Mouse (Mus musculus): ENCODE results near the gene Fut11. TPM values are rescaled to one million over a fixed set of nuclear protein-coding genes. Genes with fewer than 3 reads are reported as not detected.
A peak's percentile ranks its signal among the peaks of the same experiment; 100 is the strongest.

Fut11 gene
- polyA plus RNA-seq, 1 experiment from 2014 or later = 5.4 TPM

DNA sequence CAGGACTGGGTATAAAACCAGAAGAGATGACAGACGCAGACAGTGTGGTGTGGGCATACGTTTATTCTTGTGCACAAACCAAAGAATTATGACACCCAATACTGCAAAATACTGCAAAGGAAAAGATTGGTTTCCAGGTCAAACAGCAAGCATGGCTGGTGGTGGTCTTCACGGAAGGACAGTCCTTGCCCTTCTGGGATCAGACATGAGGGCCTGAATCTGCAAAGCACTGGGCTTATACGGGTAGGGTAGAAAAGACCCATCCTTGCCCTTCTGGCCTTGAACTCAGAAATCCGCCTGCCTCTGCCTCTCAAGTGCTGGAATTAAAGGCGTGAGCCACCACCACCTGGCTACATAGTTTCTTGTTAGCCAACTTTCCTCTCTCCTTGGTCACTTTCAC is 35.9 kb upstream of the Fut11 start:
- H3K27ac ChIP-seq (ENCODE audit: low read length) = no peak overlapping the region
- H3K4me3 ChIP-seq (ENCODE audit: low read depth, low read length) = no peak overlapping the region
- H3K27me3 ChIP-seq (ENCODE audit: control insufficient read depth, insufficient read depth, low read depth, low read length) = peaks cover 28% of the 10 kb centered on the region
- peaks cover 12% of the 10 kb centered on the region for H3K4me1 ChIP-seq (ENCODE audit: control insufficient read depth, low read depth, low read length)
- no peaks in the 10 kb centered on the region for H3K9me3 ChIP-seq (replicated peaks; ENCODE audit: control insufficient read depth, low read length)
- H3K36me3 ChIP-seq (ENCODE audit: control insufficient read depth, insufficient read depth) = no peaks in the 10 kb centered on the region
- no peak for ATAC-seq (ENCODE audit: low read depth)
- H3K9ac ChIP-seq (ENCODE audit: low read depth, low read length) = no peak overlapping the region
- 66% methylated on average over 6 of the region's 6 CpGs for WGBS (ENCODE audit: insufficient replicate concordance)
- H3K4me2 ChIP-seq (ENCODE audit: low read depth, low read length) = no peak overlapping the region

DNA sequence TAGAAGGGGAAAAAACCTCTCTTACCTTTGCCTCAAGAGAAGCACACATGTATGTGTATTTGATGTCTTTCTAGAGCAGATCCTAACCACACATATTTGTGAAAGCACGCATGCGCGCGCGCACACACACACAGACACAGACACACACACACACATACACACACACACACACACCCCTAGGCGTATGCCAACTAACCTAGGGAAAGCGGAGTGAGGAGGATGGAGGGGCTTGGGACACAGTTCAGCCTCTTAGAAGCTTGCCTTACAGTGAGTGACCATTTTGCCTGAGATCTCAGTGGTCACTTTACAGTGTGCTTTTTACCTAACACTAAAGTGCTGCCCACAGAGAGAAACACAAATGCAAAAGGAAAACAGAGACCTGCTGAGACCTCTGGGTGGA is 35.1 kb upstream of the Fut11 start:
- H3K9me3 ChIP-seq (replicated peaks; ENCODE audit: control insufficient read depth, low read length) = no peaks in the 10 kb centered on the region
- WGBS (ENCODE audit: insufficient replicate concordance) = 91% methylated on average over 7 of the region's 7 CpGs
- no peak overlapping the region for H3K4me2 ChIP-seq (ENCODE audit: low read depth, low read length)
- H3K4me1 ChIP-seq (ENCODE audit: control insufficient read depth, low read depth, low read length) = peaks cover 12% of the 10 kb centered on the region
- no peak overlapping the region for H3K4me3 ChIP-seq (ENCODE audit: low read depth, low read length)
- peaks cover 35% of the 10 kb centered on the region for H3K27me3 ChIP-seq (ENCODE audit: control insufficient read depth, insufficient read depth, low read depth, low read length)
- no peak overlapping the region for H3K9ac ChIP-seq (ENCODE audit: low read depth, low read length)
- no peaks in the 10 kb centered on the region for H3K36me3 ChIP-seq (ENCODE audit: control insufficient read depth, insufficient read depth)
- no peak for ATAC-seq (ENCODE audit: low read depth)
- no peak overlapping the region for H3K27ac ChIP-seq (ENCODE audit: low read length)

DNA sequence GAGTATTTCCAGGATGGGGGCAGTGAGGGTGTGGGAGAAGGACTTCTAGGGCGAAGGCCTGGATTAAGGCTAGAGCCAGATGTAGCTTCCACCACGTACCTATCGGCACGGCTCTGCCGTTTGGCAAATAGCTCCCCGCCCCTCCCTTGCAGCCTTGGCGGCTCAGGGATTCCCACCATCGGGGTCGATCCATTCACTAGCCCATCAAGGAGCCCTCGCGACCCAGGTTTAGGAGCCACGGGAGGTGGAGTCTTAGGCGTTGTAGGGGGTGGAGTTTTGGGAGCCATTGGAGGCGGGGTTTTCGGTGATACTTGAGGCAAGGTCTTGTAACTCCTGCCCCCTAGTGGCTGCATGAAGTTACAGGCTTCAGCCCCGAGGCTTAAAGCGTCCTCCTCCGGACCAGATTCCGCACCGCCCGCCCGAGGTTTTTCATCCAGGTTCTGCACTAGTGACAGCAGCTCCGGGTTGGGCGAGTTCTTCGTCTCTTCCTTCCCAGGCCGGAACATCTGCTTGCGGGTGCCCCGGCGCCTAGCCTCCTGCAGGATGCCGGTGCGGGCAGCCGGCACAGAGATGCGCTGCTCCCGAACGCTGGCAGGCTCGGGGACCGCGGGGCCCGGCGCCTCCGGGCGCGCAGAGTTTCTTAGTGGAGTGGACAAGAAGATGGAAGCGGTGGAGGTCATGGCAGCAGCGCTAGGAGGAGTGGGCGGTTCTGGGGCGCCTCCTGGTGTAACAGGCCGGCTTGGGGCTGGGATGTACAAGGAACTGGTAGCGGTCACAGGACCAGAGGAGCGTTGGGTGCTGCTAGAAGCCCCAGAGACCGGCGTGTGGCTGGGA is 33.7 kb upstream of the Fut11 start:
- H3K4me2 ChIP-seq (ENCODE audit: low read depth, low read length) = peak overlapping the region; percentile 91
- no peaks in the 10 kb centered on the region for H3K36me3 ChIP-seq (ENCODE audit: control insufficient read depth, insufficient read depth)
- H3K4me1 ChIP-seq (ENCODE audit: control insufficient read depth, low read depth, low read length) = peaks cover 12% of the 10 kb centered on the region
- H3K27me3 ChIP-seq (ENCODE audit: control insufficient read depth, insufficient read depth, low read depth, low read length) = peaks cover 38% of the 10 kb centered on the region
- peak overlapping the region; percentile 69 for H3K9ac ChIP-seq (ENCODE audit: low read depth, low read length)
- H3K9me3 ChIP-seq (replicated peaks; ENCODE audit: control insufficient read depth, low read length) = no peaks in the 10 kb centered on the region
- 2% methylated on average over 52 of the region's 52 CpGs for WGBS (ENCODE audit: insufficient replicate concordance)
- H3K4me3 ChIP-seq (ENCODE audit: low read depth, low read length) = peak overlapping the region; percentile 64
- peak; percentile 83 for ATAC-seq (ENCODE audit: low read depth)
- H3K27ac ChIP-seq (ENCODE audit: low read length) = no peak overlapping the region

DNA sequence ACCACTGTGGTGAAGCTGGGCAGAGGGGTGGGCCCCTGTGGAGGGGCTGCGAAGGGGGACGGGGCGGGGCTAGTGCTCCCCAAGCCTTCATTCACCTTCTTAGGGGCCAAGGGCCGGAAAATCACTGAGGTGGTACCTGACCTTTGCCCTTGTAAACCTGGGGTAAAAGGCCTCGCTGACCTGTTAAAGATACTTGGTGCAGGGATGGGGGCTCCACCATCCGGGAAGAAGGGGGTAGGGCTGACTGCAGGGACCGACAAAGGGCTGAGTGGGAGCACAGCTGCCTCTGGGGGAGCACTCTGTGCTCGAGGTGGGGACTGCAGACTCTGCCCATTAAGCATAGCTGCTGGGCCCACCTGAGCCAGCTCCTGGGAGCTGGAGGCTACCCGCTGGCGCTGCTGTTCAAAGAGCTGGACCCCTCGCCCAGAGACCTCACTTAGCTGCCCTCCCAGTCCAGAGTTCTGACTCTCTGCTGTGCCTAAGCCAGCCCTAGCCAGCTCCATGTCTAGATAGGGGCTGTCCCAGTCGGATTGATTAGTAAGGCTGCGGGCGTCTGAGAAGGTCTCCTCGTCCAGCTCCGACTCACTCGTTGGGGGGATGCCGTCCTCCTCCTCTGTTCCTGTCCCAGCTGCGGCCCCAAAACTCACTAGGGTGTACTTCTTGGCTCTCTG is 33.0 kb upstream of the Fut11 start:
- Histone ChIP-seq H3K36me3 (ENCODE audit: control insufficient read depth, insufficient read depth) (no peaks in the 10 kb centered on the region), H3K4me3 (ENCODE audit: low read depth, low read length) (peak overlapping the region; percentile 64), H3K27ac (ENCODE audit: low read length) (no peak overlapping the region), H3K9ac (ENCODE audit: low read depth, low read length) (peak overlapping the region; percentile 56), H3K4me2 (ENCODE audit: low read depth, low read length) (peak overlapping the region; percentile 91), H3K9me3 (replicated peaks; ENCODE audit: control insufficient read depth, low read length) (no peaks in the 10 kb centered on the region), H3K27me3 (ENCODE audit: control insufficient read depth, insufficient read depth, low read depth, low read length) (peaks cover 41% of the 10 kb centered on the region), H3K4me1 (ENCODE audit: control insufficient read depth, low read depth, low read length) (peaks cover 12% of the 10 kb centered on the region)
- no peak for ATAC-seq (ENCODE audit: low read depth)
- 21% methylated on average over 19 of the region's 19 CpGs for WGBS (ENCODE audit: insufficient replicate concordance)

DNA sequence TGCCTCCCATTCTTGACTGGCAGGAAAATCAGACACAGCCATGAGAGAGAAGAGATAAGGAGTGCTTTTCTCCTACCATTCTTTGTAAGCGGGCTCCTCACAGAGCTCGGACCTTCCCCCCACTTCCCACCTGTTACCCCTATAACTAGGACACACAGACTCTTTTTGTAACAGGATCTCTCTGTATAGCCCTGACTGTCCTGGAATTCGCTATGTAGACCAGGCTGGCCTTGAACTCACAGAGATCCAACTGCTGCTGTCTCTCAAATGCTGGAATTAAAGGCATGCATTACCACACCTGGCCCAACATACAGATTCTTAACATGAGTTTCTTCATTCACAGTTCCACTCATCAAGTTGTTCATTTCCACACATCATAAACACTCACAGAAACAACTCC is 32.0 kb upstream of the Fut11 start:
- WGBS (ENCODE audit: insufficient replicate concordance) = 59% methylated on average over 3 of the region's 3 CpGs
- Histone ChIP-seq H3K4me3 (ENCODE audit: low read depth, low read length) (no peak overlapping the region), H3K9me3 (replicated peaks; ENCODE audit: control insufficient read depth, low read length) (no peaks in the 10 kb centered on the region), H3K4me1 (ENCODE audit: control insufficient read depth, low read depth, low read length) (peaks cover 12% of the 10 kb centered on the region), H3K9ac (ENCODE audit: low read depth, low read length) (no peak overlapping the region), H3K36me3 (ENCODE audit: control insufficient read depth, insufficient read depth) (no peaks in the 10 kb centered on the region), H3K4me2 (ENCODE audit: low read depth, low read length) (no peak overlapping the region), H3K27me3 (ENCODE audit: control insufficient read depth, insufficient read depth, low read depth, low read length) (peaks cover 41% of the 10 kb centered on the region), H3K27ac (ENCODE audit: low read length) (no peak overlapping the region)
- ATAC-seq (ENCODE audit: low read depth) = no peak

DNA sequence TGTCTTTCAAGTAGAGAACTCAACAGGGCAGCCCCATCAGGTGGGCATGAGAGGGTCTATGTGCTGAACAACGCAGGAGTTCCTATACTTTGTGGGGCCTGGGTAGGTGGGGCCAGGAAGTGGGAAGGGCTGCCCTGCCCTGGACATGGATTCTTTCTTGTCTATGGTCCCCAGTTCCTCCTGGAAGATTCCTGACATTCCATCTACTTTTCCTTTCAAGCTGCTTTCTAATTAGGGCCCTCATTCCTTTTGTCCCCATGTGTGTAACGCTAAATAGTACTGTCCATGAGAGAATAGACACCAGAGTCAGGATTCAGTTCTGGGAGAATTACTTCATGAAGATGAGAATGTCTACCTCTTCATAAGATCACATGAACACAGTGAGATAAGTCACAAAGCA is 31.2 kb upstream of the Fut11 start:
- ATAC-seq (ENCODE audit: low read depth) = no peak
- WGBS (ENCODE audit: insufficient replicate concordance) = 51% methylated on average over 2 of the region's 2 CpGs
- Histone ChIP-seq H3K27me3 (ENCODE audit: control insufficient read depth, insufficient read depth, low read depth, low read length) (peaks cover 41% of the 10 kb centered on the region), H3K27ac (ENCODE audit: low read length) (no peak overlapping the region), H3K4me3 (ENCODE audit: low read depth, low read length) (no peak overlapping the region), H3K36me3 (ENCODE audit: control insufficient read depth, insufficient read depth) (no peaks in the 10 kb centered on the region), H3K4me1 (ENCODE audit: control insufficient read depth, low read depth, low read length) (peaks cover 12% of the 10 kb centered on the region), H3K4me2 (ENCODE audit: low read depth, low read length) (no peak overlapping the region), H3K9ac (ENCODE audit: low read depth, low read length) (no peak overlapping the region), H3K9me3 (replicated peaks; ENCODE audit: control insufficient read depth, low read length) (no peaks in the 10 kb centered on the region)

DNA sequence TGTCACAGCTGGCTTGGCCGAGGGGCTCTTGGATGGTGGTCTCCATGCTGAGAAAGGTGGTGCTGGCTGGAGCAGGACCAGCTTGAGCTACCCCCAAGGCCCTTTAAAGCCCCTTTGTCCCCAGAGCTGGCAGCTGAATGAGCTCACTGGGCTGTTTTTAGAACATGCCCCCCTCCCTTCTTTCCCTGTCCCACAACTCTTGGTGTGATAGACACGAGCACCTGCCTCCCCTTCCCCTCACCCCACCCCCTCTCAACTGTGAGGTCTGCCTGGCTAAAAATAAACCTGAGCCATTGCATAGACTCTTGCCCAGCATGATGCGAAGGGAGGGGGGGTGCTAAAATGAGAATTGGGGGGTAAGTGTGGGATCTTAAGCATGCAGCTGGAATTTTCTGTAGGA is 30.3 kb upstream of the Fut11 start:
- WGBS (ENCODE audit: insufficient replicate concordance) = 30% methylated on average over 3 of the region's 3 CpGs
- no peak for ATAC-seq (ENCODE audit: low read depth)
- no peak overlapping the region for H3K4me3 ChIP-seq (ENCODE audit: low read depth, low read length)
- peaks cover 12% of the 10 kb centered on the region for H3K4me1 ChIP-seq (ENCODE audit: control insufficient read depth, low read depth, low read length)
- no peaks in the 10 kb centered on the region for H3K36me3 ChIP-seq (ENCODE audit: control insufficient read depth, insufficient read depth)
- no peak overlapping the region for H3K9ac ChIP-seq (ENCODE audit: low read depth, low read length)
- H3K4me2 ChIP-seq (ENCODE audit: low read depth, low read length) = no peak overlapping the region
- no peak overlapping the region for H3K27ac ChIP-seq (ENCODE audit: low read length)
- peaks cover 47% of the 10 kb centered on the region for H3K27me3 ChIP-seq (ENCODE audit: control insufficient read depth, insufficient read depth, low read depth, low read length)
- H3K9me3 ChIP-seq (replicated peaks; ENCODE audit: control insufficient read depth, low read length) = no peaks in the 10 kb centered on the region

DNA sequence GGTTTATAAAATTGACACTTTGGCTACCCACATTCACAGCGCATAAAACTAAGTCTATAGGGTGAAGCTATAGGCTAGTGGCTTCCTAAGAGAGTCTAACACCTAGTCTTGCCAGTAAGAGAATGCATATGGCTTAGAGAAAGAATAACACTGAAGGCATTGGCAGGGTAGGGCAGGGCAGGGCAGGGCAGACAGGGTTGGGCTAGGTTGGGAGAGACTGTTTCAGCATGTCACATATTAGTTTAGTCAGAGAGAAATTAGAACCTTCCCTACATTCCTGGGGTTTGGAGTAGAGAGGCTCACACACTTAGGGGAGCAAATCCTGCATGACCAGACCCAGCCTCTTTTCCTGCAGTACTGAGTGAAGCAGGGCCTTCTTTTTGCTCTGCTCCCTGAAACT is 27.3 kb upstream of the Fut11 start:
- H3K27me3 ChIP-seq (ENCODE audit: control insufficient read depth, insufficient read depth, low read depth, low read length) = peaks cover 34% of the 10 kb centered on the region
- no peaks in the 10 kb centered on the region for H3K9me3 ChIP-seq (replicated peaks; ENCODE audit: control insufficient read depth, low read length)
- H3K4me2 ChIP-seq (ENCODE audit: low read depth, low read length) = no peak overlapping the region
- ATAC-seq (ENCODE audit: low read depth) = no peak
- H3K4me3 ChIP-seq (ENCODE audit: low read depth, low read length) = no peak overlapping the region
- 53% methylated on average over 1 of the region's 1 CpGs for WGBS (ENCODE audit: insufficient replicate concordance)
- H3K9ac ChIP-seq (ENCODE audit: low read depth, low read length) = no peak overlapping the region
- H3K36me3 ChIP-seq (ENCODE audit: control insufficient read depth, insufficient read depth) = no peaks in the 10 kb centered on the region
- no peak overlapping the region for H3K27ac ChIP-seq (ENCODE audit: low read length)
- H3K4me1 ChIP-seq (ENCODE audit: control insufficient read depth, low read depth, low read length) = no peaks in the 10 kb centered on the region

DNA sequence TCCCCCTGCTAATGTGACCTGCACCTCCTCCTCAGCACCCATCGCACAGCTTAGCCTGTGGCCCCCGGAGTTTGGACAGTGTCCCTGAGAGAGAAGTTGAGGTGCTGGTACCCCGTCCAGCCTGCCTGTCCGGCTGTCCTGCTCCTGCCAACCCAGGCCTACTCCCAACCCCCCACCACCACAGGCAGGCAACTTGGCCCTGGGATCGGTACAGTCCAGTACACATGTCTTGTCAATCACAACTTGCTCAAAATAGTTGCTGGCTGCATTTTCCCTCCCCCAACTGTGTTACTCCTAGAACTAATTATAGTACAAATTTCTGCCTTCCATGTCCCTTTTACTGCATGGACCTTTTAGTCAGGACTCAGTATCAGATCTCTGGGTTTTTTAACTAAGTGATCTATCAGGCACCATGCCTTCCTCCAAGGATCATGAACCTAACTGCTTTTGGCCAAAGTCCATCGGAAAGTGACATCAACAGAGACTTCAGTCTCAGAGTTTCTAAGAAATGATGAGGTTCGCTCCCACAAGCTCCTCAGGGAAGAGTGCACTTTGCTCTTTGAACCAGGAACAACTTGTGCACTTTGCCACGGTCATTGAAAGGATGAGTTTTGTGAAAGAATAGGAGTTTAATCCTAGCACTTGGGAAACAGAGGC is 26.5 kb upstream of the Fut11 start, which contains the start of gene Synpo2l:
Gene Synpo2l, minus strand, starts transcription at position 201 of the 657 bp plus-strand sequence.
- 0 out of 2 replicates have a peak, but pooled peaks have one; percentile 19 for ATAC-seq (ENCODE audit: low read depth)
- Histone ChIP-seq H3K9me3 (replicated peaks; ENCODE audit: control insufficient read depth, low read length) (no peaks in the 10 kb centered on the region), H3K4me1 (ENCODE audit: control insufficient read depth, low read depth, low read length) (no peaks in the 10 kb centered on the region; the same call in 1 of the 2 replicates), H3K36me3 (ENCODE audit: control insufficient read depth, insufficient read depth) (no peaks in the 10 kb centered on the region), H3K4me2 (ENCODE audit: low read depth, low read length) (no peak within 1 kb of the TSS), H3K9ac (ENCODE audit: low read depth, low read length) (no peak within 1 kb of the TSS), H3K4me3 (ENCODE audit: low read depth, low read length) (no peak within 1 kb of the TSS), H3K27me3 (ENCODE audit: control insufficient read depth, insufficient read depth, low read depth, low read length) (peaks cover 26% of the 10 kb centered on the region), H3K27ac (ENCODE audit: low read length) (no peak within 1 kb of the TSS)
- 60% methylated on average over 8 of the region's 8 CpGs for WGBS (ENCODE audit: insufficient replicate concordance)
